In genomic region chr12:112339481-112340179, GRCm38 (mm10) we compare ENCODE assay signal across 9 mouse cellular contexts.
DNase-seq lines count a peak whose midpoint lies in the region; ATAC-seq lines count a peak whose summit lies in the region.
"Had no signal": no experiment of that assay in that cellular context is flagged by ENCODE, and none has a peak within 500 bp of the region (broad histone marks: within the 10 kb centered on the region; RNA-seq: fewer than 3 reads in every experiment).

No protein-coding gene starts in this region.

- WGBS in neural tube, embryonic 15.5 days, result 61% methylated on average over 11 of the region's 11 CpGs

- H3K4me3 ChIP-seq in neural tube, embryonic 15.5 days (replicated peaks), result no peak overlapping the region
- H3K4me3 ChIP-seq: heart, embryonic 15.5 days had no signal

- ATAC-seq in neural tube, embryonic 15.5 days (ENCODE audit: low FRiP score), result no peak

- no peaks in the 10 kb centered on the region for H3K36me3 ChIP-seq in neural tube, embryonic 15.5 days
- H3K36me3 ChIP-seq: heart, embryonic 15.5 days had no signal

- H3K27ac ChIP-seq in neural tube, embryonic 15.5 days (replicated peaks), result 0 out of 2 replicates have a peak overlapping the region, but pooled peaks have one; percentile 43
- H3K27ac ChIP-seq: heart, embryonic 15.5 days had no signal

- H3K9ac ChIP-seq in neural tube, embryonic 15.5 days (replicated peaks), result no peak overlapping the region
- H3K9ac ChIP-seq: heart, embryonic 15.5 days had no signal

- H3K4me1 ChIP-seq in neural tube, embryonic 15.5 days, result peaks cover 49% of the 10 kb centered on the region

- intact Hi-C loops in left cerebral cortex, postnatal 4 days (cut with DNase I), result loop anchor here (10.0 kb wide), 1 partner anchor 195 kb away; the partner anchor contains the start of gene Kif26a

- peak; percentile 68 for DNase-seq in adrenal gland, postnatal 10 days
- DNase-seq in adrenal gland, adult 8-10 months, result no peak
- DNase-seq in left cerebral cortex, postnatal 4 days, result peak; percentile 65
- DNase-seq in left cerebral cortex, adult 11 months (ENCODE audit: low spot score), result no peak
- peak; percentile 37 to 38 for DNase-seq in kidney, postnatal 36 days
- DNase-seq in thymus, postnatal 10 days (ENCODE audit: low spot score in 2 of 2), result no peak
- no peak for DNase-seq in layer of hippocampus, postnatal 25 days (ENCODE audit: extremely low spot score in 1 of 2, low spot score in 1 of 2)

- H3K27me3 ChIP-seq in neural tube, embryonic 15.5 days (replicated peaks), result 0 out of 2 replicates have a peak, but pooled peaks cover 3% of the 10 kb centered on the region

- no peak overlapping the region for H3K4me2 ChIP-seq in neural tube, embryonic 15.5 days
- H3K4me2 ChIP-seq: heart, embryonic 15.5 days had no signal

- no peaks in the 10 kb centered on the region for H3K9me3 ChIP-seq in neural tube, embryonic 15.5 days (replicated peaks)
- H3K9me3 ChIP-seq: heart, embryonic 15.5 days had no signal

Comparison
In these comparisons a context has a peak if more than half of its experiments do, and no peak if none do; other contexts are left out.
1. DNase-seq: peak in adrenal gland, postnatal 10 days (single experiment), left cerebral cortex, postnatal 4 days (single experiment) and kidney, postnatal 36 days (2 of 2); none in adrenal gland, adult 8-10 months (single experiment), left cerebral cortex, adult 11 months (single experiment), thymus, postnatal 10 days (0 of 2) and layer of hippocampus, postnatal 25 days (0 of 2).